Mouse (Mus musculus): ENCODE data around the gene Pop7.

The Pop7 gene

DNA sequence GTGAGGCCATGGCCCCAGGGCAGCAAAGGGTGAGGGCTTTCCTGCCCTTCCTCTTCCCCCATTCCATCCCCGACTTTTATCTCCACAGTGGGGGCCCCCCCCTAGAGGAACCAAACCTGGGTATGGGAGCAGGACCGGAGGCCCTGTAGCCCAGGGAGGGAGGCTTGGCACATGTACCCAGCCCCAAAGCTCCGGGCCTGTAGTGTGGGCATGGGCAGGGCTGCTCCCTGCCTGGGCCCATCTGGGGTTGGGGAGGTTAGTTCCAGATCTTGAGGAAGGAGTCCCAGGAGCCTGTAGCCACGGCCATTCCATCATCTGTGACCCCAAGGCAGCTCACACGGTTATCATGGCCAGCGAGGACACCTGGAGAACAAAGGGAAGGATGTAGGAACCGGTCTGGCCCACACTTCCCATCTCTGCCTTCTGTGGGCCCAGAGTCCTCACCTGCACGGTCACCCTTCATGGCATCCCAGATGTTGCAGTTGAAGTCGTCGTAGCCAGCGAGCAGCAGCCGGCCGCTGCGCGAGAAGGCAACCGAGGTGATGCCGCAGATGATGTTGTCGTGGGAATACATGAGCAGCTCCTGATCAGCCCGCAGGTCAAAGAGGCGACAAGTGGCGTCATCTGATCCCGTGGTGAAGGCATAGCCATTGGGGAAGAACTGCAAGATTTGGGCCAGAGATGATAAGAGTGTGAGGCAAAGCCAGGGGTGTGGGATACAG, 26.1 kb upstream of the Pop7 start:
- DNase-seq (ENCODE audit: extremely low read depth, low read depth, low spot score) = no peak

DNA sequence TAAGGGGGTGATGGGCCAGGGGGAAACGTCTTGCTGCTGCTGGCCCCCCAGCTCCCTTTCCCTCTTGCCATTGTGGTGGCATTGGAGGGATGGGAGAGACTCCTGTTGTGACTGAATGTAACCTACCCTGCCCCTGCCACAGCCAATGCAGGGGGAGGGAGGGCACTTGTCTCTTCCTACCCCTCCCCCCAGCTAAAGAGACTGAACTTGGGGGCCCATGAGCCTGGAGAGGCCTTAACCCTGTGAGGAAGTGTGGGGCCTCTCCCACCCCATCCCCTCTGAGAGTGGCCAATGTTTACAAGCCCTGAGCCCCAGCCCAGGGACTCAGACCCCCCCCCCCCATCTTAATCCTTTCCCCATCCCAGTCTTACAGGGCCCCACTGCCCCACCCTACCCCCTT, 25.1 kb upstream of the Pop7 start:
- DNase-seq (ENCODE audit: extremely low read depth, low read depth, low spot score) = no peak

DNA sequence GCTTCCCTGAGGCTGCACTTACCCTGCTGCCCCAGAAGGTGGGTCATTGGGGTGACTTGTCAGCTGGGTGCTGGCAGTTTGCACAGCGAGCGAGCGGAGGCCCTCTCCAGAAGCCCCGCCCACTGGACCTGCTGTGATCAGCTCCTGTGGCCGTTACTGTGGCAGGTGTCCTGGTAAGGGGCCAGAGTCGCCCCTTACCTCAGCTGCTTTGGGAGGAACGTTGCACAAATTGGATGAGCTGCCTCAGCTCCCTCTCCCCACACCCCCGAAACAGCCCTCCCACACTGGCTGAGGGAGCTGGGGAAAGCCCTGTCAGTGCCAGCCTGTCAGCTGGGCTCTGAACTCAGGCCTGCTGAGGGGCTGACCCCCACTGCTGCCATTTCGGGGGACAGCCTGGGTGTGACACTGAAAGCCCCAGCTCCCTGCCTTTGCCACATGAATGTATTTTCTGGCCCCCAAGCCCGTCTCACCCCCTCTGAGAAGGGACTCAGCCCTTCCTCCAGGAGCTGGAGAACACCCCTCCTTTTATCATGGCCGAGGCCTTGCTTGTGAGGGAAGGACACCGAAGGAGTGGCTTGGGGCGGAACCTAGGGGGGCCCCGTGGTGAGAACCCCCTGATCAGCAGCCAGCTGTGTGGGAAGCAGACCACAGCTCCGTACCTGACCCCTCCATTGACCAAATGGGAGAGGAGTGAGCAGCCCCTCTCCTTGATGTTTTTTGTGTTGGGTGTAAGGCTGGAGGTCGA, 24.0 kb upstream of the Pop7 start:
- DNase-seq (ENCODE audit: extremely low read depth, low read depth, low spot score) = no peak

DNA sequence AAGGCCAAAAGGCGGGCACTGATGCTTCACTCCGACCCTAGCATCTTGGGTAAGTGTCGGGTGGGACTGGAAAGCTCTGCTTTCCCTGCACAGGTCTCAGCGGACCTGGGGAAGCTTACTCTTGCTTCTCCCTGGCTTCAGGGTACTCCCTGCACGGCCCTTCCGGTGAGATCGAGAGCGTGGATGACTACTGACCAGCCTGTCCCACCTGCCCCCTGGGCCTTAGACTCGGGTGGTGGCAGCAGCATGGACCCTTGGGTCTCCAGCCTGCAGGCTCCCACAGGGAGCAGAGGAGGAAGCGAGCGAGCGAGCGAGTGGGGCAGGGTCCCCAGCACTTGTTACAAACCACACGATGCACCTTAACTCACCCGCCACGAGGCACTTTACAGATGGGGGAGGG, 23.2 kb upstream of the Pop7 start:
- DNase-seq (ENCODE audit: extremely low read depth, low read depth, low spot score) = no peak

DNA sequence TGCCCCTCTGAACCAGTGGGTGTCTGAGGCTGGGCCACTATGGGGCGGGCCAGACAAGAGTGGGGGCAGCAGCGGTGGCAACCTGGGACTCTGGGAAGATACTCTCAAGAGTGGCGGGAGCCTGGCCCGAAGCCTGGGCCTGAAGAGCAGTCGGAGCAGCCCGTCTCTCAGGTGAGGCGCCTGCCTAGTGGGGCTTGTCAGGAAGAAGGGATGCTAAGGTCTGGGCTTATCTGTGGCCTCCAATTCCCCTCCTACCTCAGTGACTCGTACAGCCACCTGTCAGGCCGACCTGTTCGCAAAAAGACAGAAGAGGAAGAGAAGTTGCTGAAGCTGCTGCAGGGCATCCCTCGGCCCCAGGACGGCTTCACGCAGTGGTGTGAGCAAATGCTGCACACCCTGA, 22.4 kb upstream of the Pop7 start:
- no peak for DNase-seq (ENCODE audit: extremely low read depth, low read depth, low spot score)

DNA sequence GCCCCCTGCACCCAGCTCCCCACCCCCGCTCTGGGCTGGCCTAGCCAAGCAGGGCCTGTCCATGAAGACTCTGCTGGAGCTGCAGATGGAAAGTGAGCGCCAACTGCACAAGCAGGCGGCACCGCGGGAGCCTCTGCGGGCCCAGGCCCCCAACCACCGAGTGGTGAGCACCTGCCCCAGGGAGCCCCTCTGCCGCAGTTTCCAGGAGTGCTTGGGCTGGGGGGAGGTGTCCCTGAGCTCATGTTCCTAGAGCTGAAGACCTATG, 21.9 kb upstream of the Pop7 start:
- DNase-seq (ENCODE audit: extremely low read depth, low read depth, low spot score) = no peak

DNA sequence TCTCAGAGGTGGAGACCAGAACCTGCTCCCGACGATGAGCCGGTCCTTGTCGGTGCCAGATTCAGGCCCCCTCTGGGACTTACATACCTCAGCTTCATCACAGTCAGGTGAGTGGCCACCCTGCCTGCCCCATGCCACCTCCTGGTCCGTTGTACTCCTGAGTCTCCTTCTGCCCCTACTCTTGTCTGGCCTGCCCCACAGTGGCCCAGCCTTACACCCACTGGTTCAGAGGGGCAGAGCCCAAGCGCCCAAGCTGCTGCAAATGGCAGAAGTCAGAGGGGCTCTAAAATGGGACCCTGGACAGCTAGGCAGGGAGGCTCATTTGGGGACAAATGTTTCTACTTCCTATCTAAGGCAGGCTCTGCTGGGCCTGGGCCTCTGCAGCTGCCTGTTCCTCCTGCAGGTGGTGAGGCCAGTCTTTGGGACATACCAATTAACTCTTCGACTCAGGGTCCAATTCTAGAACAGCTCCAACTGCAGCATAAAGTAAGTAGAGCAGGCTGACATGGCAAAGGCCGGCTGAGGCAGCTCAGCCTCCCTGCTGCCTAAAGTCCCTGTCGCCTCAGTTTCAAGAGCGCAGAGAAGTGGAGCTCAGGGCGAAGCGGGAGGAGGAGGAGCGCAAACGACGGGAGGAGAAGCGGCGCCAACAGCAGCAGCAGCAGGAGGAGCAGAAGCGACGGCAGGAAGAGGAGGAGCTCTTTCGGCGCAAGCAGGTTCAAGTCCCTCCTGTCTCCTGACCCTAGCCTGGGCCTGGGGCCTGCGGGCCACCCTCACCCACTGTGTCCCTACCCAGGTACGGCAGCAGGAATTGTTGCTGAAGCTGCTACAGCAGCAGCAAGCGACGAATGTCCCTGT, 21.3 kb upstream of the Pop7 start:
- DNase-seq (ENCODE audit: extremely low read depth, low read depth, low spot score) = no peak

DNA sequence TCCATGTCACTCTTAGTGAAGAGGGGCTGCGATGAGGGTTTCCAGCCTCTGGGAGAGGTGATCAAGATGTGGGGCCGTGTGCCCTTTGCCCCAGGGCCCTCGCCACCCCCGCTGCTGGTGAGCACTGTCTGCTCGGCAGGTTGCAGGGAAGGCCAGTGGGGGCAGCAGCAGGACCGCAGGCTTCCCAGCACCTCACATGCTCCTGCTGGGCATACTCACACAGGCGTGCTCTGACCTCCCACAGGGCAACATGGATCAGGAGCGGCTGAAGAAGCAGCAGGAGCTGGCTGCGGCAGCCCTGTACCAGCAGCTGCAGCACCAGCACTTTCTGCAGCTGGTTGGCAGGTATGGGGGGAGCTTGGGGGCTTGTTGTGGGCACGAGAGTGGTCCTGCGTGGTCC, 20.4 kb upstream of the Pop7 start:
- no peak for DNase-seq (ENCODE audit: extremely low read depth, low read depth, low spot score)

DNA sequence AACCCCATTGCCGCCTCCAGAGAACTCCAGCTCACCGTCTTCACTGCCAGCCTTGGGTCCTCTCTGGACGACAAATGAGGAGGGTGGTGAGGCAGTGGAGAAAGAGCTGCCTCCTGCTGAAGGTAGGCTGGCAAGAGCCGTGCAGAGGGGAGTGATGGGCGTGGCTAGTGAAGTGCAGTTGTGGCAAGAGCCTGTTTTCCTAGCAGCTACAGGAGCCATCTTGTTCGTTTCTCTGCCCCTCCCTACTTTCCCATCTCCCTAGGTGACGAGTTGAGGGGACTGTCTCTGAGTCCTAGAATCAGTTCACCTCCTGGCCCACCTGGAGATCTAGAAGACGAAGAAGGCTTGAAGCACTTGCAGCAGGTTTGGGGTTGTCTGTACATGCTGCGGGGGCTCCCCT, 19.5 kb upstream of the Pop7 start:
- DNase-seq (ENCODE audit: extremely low read depth, low read depth, low spot score) = no peak

DNA sequence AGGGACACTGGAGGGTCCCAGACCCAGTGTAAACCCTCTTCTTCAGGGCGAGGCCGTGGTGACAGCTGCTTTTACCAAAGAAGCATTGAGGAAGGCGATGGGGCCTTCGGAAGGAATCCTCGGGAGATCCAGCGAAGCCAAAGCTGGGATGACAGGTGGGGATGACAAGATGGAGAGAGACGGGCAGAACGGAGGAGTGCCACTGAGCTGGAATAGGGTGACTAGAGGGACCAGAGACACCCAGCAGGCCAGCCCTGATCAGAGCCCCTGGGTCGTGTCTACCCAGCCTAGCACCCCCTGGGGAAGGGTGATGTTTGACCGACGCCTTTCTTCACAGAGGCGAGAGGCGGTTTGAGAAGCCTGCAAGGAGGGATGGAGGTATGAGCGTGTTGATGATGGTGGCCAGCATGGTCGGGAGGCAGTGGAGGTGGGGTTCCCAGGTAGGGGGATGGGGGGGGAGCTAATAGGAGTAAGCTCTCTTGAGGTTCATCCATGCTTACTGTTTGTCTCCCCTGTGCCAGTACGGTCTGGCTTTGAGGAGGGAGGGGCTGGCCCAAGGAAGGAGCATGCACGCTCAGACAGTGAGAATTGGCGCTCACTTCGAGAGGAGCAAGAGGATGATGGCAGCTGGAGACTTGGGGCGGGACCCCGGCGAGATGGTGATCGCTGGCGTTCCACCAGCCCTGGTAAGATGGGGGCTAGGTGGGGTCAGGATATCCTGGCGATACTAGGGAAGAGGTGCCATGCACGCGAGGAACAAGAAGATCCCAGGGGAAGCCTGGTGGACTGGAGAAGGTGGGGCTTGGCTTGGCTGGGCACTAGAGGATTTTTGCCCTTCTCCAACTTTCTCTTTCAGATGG, 17.6 kb upstream of the Pop7 start:
- no peak for DNase-seq (ENCODE audit: extremely low read depth, low read depth, low spot score)

DNA sequence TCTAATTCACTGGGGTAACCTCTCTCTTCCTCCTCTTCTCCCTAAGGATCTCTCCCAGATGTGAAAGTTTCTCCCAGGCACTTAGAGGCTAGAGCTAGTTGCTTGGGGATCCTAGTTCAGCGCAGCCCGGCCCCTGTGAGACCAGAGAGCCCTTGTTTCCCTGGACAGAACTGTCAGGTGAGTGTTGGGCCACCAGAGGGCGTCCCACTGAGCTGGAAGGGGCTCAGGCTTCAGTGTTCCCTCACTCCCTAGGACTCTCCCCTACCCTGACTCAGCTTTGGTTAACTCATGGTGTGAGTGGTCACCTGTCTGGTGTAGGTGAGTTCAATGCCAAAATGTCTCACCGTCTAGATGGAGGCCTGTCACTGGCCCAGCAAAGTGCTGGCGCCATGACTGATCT, 16.1 kb upstream of the Pop7 start, which contains the start of gene Gigyf1:
Gene Gigyf1, plus strand, starts transcription at position 113 of the 400 bp plus-strand sequence.
- no peak for DNase-seq (ENCODE audit: extremely low read depth, low read depth, low spot score)

DNA sequence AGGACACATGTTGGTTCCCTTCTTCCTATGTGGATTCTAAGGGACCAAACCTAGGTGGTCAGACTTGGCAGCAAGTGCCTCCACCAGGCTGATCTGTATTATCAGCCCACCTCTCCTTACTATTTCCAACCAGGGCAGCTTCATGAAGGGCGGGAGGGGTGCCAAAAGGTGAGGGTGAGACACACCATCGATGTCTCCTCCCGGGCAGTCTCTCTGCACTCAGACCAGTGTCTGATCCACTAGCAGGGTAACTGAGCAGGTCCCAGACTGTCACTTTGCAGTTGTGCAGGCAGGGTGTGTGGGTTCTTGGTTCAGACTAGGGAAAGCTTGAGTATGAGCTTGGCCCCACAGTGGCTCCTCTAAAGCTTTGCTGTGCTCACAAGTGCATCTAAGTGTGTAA, 12.5 kb upstream of the Pop7 start:
- DNase-seq (ENCODE audit: extremely low read depth, low read depth, low spot score) = no peak

DNA sequence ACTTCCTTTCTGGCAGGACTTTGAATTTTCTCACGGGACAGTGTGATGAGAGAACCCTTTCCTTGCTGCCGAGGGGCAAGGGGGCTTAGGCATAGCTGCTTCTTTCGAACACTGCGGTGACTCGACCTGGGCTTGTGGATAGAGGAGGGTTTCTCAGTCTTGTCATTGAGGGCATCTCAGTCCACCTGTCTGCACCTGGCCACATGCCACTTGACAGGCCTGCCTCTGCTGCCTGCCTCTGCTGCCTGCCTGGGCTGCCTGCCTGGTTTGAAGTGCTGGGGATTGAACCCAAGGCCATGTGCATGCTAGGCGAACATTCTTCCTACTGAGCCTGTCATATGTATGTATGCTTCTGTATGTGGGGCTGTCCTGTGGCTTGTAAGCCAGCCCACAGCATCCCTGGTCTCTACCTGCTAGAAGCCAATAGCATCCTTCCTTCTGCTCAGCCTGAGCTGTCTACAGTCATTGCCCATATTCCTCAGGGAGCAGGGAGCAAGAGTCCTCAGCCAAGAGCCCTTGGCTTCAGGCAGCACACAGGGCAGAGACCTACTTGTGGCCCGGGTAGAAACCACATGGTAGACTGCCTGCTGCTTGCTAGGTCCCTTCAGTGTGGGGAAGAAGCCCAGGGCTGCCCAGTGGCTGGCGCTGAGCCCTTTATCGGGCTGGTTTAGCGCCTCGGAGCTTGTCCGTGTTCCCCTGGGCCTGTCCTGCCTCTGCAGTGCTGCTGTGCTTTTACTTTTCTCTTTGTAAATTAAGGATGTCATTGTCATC, 11.8 kb upstream of the Pop7 start:
- DNase-seq (ENCODE audit: extremely low read depth, low read depth, low spot score) = no peak

DNA sequence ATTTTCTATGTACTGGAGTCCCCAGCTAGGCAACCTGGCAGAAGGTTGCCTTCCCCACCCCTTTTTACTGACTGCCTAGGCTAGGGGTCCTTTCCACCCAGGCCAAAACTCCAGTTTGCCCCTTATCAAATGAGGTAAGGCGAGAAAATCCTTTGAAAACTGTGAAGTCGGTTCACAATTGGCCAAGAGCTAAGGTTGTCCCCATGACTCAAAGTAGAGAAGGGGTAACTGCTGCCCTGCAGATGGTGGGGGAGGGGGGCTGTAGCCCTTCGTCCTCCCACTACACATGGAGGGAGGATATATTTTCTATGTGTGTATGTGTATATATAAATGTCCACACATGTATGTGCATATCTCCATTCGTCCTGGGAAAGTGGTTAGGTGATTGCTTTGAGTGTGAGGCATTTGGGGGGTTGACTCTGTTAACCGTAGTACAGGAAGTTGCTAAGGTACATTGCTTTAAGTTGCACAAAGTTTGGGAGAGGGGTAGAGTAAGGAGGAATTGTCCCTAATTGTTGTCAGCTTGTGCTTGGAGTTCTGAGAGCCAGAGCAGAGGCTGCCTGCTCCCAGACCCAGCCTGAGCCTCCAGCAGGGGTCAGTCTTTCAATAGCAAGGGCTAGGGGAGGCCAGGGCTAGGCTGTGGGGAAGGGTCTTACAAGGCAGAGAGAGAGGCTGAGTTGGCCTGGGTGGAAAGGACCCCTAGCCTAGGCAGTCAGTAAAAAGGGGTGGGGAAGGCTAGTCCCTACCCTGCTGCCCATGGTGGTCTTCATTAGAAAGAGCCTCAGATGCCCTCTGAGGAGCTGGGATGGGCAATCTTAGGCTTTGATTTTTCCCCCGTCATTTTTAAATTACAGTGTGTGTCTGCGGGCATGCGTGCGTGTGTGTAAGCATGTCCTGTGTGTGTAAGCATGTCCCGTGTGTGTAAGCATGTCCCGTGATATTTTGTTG, 10.8 kb upstream of the Pop7 start:
- DNase-seq (ENCODE audit: extremely low read depth, low read depth, low spot score) = no peak

DNA sequence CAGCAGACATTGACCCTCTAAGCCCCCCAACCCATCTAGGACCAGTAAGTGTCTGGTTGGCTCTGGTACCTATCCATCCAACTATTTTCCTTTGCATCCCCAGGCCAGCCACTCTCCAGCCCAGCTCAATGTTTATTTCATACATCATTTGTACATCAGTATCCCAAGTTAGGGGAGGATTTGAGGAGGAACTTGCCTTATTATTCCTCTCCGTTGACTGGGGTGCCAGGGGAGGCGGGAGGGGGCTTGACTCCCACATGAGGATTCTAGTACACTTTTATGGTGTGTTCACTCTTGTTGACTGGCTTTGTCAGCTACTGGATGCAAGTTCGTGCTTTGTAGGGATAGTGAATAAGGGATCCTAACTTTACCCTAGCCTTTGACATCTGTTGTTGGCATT, 9.4 kb upstream of the Pop7 start:
- DNase-seq (ENCODE audit: extremely low read depth, low read depth, low spot score) = no peak

DNA sequence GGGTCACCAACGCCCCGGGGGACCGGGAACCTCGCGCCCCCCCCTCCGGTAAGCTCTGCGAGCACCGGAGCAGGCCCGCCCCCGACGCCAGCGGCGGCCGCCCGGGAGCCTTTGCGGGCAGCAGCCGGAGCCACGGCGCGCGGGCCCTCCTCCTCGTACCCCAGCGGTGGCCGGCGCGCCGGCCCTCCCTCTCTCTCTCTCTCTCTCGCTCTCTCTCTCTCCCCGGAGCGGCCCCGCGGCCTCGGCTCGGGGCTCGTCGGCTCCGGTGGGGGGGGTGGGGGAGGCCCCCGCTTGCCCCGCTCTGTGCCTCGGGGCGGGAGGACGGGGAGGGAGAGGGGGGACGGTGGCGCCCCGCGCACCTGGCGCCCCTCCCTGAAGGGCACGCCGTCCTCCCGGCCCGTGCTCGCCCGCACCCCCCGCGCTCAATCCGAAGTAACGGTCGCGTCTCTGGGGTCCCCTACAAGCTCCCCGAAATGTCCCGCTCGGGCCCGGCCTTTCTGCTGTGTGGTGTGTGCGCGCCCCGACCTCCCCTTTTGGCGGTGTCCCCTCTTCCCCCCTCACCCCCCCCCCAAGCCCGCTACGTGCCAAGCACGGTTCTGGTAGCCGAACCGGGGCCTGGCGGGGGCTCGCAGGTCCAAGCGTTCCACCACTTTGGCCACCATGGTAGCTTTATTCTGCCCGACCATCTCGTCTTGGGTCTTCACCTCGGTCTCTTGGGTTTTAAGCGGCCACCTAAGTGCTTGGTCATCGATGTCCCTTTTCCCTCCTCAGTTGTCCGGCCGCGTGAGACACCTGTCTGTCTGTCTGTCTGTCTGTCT, 8.5 kb upstream of the Pop7 start:
- DNase-seq (ENCODE audit: extremely low read depth, low read depth, low spot score) = no peak

DNA sequence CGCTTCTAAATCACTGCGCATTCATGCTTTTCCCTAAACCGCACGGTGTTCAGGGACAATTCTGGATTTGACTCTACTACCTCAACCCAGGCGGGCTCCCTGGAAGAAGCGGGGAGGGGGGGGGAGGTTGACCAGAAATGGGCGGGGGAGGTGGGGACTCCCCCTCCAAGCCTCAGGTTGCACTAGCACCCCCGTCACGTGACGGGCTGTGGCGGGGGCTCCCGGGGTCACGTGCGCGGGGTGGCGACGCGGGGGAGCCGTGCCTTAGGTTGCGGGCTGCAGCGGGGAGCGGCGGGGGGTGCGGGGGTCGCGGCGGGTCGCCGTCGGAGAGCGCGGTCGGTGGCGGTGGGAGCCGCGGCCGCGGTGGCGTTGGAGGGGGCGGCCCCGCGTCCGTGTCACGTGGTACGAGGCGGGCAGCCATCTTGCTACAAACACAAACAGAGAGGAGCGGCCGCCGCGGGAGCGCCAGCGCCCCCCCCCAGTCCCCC, 7.7 kb upstream of the Pop7 start:
- no peak for DNase-seq (ENCODE audit: extremely low read depth, low read depth, low spot score)

DNA sequence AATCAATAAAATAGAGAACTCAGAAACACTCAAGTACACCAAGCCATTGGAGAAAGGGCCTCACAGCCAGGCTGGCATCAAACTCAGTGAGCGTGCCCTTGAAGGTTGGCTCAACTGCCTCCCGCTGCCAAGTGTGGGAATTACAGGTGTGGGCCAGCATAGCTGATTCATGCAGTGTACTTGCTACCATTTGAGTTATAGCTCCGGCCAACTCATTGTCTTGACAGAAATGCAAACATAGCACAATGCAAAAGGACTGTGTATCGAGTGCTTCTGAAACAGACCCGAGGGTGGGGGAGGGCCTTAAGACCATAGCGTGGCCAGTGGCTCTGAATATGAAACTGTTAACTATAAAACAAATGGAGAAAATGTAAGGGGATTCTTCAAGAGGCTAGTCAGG, 1.7 kb upstream of the Pop7 start:
- DNase-seq (ENCODE audit: extremely low read depth, low read depth, low spot score) = no peak
